Mouse (Mus musculus) left cerebral cortex, postnatal 25 days (tissue): Measurements from ENCODE around the gene Pitpnm1. TPM values are rescaled to one million over a fixed set of nuclear protein-coding genes. Genes with fewer than 3 reads are reported as not detected.
A peak's percentile ranks its signal among the peaks of the same experiment; 100 is the strongest.

ENCODE experiments used
- DNase-seq, 2 experiments: peaks; one replicate each; pipeline ENCODE4 v3.0.0; 2022; ENCODE audit warnings: low spot score in 2 of 2, mixed read lengths in 1 of 2
- intact Hi-C: fragments of 180-260 bp; cut with DNase I; formaldehyde crosslinking; loops from one replicate; pipeline ENCODE4 v1.15.1; 2025
- total RNA-seq, 2 experiments: library from RNA; stranded (reverse); gene quantifications; 2 replicates each; pipeline ENCODE4 v1.2.3; 2021

Pitpnm1 gene
- total RNA-seq, 2 experiments from 2014 or later, result 208 to 215 TPM

DNA sequence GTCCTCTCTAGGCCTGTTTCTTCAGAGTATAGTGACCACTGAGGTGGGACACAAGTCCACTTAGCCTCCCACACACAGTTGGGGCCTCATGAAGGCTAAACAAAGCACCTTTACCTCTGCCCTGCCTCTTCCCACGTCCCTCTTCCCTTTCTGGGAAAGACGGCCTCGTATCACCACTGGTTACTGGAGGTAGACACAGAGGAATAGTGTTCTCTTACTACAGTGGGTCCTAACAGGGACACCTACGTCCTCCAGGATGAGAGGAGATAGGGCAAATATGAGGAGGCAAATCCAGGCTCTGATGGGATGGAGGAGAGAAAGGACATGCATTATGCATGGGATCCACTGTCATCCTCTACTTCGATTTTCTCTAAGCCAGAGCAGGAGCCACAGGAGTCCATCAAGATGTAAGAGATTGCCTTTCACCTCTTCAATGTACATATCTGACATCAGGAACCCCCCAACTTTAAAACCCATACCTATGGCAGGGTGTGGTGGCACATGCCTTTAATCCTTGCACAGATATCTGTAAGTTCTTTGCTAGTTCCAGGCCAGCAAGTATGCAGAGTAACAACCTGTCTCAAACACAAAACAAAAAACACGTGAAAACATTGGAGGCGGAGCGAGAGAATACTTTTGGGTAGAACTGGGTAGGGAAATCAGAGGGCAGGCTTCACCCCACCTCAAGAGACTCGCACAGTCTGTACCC, 48.1 kb downstream of the Pitpnm1 start:
- intact Hi-C loops, result loop anchor here (2.0 kb wide), 1 partner anchor 17 kb away; no protein-coding TSS in a partner anchor
- no peak for DNase-seq

DNA sequence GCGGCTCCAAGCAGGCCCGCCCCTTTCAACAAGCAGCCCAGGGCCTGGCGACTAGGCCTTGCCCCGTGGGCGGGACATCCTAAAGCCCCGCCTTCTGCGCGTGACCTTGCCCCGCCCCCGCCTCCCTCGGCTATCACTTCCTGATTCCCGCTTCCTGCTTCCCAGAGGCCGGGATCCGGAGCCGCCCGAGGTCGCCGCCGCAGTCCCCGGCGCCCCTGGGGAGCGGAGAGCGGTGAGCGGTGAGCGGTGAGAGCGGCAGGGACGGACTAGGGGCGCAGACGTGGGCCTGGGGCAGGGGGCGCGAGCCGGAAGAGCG, 48.7 kb downstream of the Pitpnm1 start, which contains the start of gene Coro1b:
Coro1b (plus strand) TSS at position 129 of the 316 bp plus-strand sequence.
- intact Hi-C loops, result no loop called here
- DNase-seq, result peak; percentile 92 to 96

DNA sequence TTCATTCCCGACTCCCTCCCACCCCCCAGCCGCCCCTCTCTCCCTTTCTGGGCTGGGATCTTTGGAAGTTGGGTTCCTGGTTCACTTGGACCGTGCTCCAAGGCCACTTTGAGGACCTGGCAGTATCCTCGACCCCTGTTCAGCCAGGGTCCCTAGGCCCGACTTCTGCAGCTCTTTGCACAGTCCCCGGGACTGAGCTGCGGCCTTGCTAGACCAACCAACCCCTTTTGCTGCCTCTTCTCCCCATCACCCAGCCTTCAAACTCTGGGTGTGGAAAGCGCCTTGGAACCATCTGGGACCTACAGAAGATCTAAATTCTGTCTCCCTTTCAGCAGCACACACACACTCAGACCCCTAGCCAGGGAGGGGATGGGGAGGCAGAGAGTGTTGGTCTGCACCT, 49.0 kb downstream of the Pitpnm1 start:
- intact Hi-C loops, result no loop called here
- DNase-seq, result no peak

DNA sequence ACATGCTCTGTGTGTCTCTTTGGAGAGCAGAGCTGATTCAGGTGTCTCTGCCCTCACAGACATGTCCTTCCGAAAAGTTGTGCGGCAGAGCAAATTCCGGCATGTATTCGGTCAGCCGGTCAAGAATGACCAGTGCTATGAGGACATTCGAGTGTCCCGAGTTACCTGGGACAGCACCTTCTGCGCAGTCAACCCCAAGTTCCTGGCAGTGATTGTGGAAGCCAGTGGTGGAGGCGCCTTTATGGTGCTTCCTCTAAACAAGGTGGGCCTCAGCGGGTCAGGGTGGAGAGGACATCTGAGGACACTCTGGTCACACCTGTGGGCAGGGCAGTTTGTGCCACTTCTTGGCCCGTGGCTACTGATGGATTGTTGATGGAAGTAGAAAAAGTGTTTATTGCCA, 49.5 kb downstream of the Pitpnm1 start:
- no peak for DNase-seq
- intact Hi-C loops, result no loop called here

DNA sequence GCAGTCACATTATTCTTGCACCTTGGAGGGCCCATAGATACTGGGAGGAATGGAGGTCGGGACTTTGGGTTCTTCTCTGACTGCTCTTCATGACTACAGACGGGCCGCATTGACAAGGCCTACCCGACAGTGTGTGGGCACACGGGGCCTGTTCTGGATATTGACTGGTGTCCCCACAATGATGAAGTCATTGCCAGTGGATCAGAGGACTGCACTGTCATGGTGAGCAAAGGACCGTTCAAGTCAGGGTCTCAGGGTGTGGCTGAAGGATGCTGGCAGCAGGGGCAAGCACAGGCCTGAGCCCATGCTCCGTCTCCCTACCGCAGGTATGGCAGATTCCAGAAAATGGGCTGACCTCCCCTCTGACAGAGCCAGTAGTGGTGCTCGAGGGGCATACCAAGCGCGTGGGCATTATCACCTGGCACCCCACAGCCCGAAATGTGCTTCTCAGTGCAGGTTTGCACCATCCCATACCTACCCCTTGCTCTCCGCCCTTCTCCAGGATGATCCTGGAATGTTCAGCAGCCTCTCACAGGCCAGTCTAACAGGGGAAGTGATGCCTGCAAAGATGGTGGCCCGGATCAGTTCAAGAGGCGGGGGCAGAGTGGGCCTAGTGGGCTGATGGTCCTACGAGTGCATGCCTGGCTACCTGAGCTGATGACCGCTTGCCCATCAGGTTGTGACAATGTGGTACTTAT, 50.1 kb downstream of the Pitpnm1 start:
- intact Hi-C loops, result no loop called here
- no peak for DNase-seq

DNA sequence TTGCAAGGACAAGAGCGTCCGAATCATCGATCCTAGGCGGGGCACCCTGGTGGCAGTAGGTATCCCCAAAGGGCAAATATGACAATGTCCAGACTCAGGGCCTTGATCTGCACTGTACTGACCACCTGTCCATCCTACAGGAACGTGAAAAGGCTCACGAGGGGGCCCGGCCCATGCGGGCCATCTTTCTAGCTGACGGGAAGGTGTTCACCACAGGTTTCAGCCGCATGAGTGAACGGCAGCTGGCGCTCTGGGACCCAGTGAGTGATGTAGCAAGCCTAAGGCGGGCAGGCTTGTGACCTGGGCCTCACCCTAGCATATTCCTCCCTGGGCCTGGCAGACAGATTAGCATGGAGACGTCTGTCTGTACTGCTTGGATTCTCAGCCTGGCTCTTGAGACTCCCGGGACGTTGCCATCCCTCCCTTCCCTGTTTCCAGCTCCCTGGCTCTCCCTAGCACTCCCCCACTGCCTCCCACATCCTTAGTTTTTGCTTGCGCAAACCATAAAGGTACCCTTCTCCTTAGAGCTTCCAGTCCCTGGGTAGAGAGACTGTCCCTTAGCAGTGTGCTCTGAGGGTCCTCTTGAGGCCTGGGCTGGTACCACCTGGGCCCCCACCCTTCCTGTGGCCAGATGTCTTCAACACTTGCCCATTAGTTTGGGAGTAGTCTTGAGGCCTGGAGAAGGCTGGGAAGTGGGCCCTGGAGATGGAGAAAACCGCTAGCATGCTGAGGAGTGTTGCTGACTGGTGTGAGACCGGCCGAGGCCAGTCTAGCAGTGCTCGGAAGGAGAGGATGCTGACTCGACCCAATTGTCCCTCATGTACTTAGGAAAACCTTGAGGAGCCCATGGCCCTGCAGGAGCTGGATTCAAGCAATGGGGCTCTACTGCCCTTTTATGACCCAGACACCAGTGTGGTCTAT, 51.0 kb downstream of the Pitpnm1 start:
- no peak for DNase-seq
- intact Hi-C loops, result no loop called here

DNA sequence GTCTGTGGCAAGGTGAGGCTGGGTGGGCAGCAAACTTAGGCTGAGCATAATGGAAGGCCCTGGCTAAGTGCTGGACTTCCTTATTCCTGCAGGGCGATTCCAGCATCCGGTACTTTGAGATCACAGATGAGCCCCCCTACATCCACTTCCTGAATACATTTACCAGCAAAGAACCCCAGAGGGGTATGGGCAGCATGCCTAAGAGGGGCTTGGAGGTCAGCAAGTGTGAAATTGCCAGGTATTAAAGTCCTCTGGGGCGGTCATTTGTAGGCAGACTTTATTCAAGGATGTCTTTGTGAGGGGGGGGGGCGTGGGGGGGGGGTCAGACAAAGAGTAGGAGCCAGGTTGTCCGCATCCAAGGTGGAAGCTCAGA, 51.7 kb downstream of the Pitpnm1 start:
- no peak for DNase-seq
- intact Hi-C loops, result no loop called here

DNA sequence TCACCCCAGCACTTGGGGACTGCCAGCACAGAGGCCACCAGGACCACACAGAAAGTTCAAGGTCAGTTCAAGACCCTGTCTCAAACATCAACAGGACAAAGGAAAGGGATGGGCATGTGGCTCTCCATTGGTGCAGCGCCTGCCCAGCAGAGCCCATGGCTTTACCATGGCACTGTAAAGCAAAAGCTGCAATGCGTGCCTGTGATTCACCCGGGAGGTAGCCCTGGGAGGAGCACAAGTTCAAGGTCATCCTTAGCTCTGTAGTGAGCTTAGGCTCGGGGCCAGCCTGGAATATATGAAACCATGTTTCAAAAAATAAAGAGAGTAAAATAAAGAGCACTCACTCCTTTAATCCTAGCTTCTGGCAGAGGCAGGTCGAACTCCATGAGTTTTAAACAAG, 52.1 kb downstream of the Pitpnm1 start:
- intact Hi-C loops, result no loop called here
- no peak for DNase-seq

DNA sequence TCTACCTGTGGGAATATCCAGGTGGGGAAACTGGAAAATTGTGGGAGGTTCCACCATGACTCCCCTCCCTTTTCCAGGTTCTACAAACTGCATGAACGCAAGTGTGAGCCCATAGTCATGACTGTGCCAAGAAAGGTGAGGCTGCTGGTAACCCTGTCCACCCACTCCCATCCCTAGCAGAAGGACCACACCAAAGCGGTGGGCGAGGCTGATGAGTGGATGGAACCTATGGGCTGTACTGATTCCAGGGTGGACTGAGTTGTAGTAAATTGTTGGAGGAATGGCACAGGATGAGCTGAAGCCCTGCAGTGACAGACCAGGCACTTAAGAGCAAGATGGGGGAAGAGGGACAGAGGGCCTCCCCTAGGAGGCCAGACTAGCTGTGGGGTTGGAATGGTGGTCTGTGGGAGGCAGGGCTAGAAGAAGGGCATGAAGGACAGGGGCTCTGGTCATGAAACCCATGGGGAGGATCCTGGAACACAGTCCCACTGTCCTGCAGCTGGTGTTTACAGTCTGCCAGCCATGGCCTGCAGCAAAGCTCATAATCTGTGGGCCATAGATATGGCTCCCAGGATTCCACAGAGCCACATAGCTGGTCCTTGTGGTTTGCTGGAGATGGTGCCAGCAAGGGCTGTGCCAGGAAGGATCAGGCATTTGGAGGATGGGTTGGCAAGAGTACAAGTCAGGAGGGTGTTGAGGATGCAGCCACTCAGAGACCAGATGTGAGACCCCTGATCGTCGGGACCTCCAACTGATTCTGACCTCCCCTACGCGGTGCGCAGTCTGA, 52.8 kb downstream of the Pitpnm1 start:
- DNase-seq, result no peak

DNA sequence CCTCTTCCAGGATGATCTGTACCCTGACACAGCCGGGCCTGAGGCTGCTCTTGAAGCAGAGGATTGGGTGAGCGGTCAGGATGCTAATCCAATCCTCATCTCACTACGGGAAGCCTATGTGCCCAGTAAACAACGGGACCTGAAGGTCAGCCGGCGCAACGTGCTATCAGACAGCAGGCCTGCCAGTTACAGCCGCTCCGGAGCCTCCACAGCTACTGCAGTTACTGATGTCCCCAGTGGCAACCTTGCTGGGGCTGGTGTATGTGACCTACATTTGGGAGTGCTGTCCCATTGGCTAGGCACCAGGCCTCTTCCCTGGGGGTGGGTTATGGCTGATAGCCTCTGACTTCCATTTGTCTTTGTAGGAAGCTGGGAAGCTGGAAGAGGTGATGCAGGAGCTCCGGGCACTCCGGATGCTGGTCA, 53.4 kb downstream of the Pitpnm1 start, which contains the start of gene Ptprcap:
Ptprcap (plus strand) TSS at position 373 of the 423 bp plus-strand sequence.
- intact Hi-C loops, result no loop called here
- no peak for DNase-seq

More for the DNA sequence above, 52.8 kb downstream of the Pitpnm1 start:
- intact Hi-C loops, result no loop called here

DNA sequence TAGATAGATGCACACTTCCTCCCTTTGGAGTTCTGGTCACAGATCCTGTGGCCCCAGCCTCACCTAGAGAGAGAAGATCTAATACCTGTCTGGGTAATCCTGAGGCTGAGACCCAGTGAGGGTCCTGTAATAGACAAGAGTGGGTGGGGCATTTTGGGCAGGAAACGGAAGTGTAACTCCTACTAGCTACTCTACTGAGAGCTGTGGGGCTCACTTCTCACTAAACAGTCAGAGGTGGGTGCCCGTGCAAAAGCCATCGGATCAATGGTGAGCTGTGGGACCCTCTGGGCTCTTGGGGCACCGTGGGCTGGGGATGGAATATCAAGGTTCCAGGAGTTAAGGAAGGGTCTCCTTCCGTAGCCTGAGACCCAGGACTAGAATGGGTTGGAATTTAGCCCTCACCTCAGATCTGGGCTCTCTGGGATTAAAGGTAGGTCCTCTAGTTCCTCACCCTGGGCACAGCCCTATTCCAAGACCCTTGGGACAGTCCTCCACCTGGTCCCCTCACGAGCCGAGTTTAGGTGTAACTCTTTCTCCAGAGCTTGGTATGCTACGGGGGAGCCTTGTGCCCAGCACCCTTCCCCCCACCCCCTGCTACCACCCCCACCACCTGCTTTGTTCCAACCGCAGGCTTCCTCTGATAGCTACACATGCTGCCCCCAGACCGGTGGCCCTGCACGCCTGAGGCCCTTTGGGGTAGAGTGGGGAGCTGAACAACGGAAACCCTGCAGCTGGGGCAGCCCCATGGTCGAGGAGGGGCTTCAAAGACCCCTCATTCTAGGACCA, 54.8 kb downstream of the Pitpnm1 start:
- no peak for DNase-seq
- intact Hi-C loops, result no loop called here

DNA sequence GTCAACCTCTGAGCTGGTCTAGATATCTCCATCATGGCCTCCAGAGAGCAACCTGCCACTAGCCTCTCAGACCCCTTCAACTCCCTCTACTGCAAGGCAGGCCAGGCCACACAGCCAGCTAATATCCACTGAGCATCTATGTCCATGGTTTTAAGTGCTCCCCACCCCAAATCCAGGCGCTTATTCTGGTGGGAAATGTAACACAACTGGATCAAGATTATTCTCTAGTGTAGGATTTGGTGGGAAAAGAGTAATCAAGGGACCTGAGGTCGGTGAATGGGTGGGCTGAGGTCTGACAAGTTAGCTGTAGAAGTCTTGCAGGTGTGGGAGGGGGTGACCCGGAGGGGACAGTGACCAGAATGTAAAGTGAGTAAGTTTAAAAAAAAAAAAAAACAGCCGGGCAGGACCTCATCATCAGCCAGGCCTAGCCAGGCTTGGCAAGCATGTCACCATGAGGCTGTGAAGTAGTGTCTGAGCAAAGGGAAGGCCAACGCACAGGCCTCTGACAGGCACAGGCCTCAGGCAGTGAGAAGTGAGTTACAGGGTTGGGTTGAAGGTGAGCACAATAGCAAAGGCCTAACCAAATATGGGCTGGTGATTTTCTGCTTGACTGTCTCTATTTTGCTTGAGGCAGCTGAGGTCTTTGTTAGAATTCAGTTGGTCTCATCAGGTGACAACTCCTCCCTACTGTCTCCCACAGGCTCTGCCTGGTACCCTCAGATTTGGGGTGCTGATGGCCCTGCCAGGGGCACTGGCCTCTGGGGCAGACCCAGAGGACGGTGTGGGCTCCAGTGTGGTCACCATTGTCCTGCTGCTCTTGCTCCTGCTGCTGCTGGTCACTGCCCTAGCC, 55.6 kb downstream of the Pitpnm1 start:
- intact Hi-C loops, result no loop called here
- no peak for DNase-seq

DNA sequence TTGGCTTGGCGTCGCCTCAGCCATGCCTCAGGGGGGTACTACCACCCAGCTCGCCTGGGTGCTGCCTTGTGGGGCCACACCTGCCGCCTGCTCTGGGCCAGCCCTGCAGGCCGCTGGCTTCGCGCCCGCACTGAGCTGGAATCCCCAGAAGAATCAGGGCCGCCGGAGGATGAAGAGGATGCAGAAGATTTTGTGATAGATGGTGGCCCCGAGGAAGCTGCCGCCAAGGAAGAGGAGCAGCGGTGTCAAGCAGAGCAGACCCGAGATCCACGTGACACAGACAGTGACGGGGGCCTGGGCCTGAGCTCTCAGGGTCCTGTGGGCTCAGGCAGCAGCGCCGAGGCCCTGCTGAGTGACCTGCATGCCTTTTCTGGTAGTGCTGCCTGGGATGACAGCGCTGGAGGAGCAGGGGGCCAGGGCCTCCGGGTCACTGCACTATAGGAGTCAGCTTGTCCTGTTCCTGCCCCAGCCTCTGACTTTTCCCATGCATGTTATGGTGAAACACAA, 56.3 kb downstream of the Pitpnm1 start:
- intact Hi-C loops, result no loop called here
- no peak for DNase-seq

DNA sequence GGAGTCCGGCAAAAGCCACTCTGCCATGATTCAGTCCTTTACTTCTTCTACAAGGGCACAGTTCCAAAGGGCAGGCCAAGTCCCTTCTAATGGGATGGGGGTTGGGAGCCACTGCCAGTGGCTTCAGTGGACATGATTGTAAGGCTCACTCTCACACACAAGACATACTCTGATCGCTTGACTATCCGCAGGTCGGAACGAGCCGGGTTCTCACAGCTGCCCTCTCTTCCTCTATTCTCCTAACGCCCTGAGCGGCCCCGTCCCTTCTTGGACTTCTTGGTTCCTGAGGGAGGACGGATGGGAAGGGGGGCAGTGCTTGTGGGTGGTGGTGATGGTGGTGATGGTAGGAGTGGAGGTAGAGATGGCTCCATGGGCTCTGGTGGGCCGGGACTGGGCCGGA, 57.0 kb downstream of the Pitpnm1 start:
- DNase-seq, result no peak
- intact Hi-C loops, result no loop called here

DNA sequence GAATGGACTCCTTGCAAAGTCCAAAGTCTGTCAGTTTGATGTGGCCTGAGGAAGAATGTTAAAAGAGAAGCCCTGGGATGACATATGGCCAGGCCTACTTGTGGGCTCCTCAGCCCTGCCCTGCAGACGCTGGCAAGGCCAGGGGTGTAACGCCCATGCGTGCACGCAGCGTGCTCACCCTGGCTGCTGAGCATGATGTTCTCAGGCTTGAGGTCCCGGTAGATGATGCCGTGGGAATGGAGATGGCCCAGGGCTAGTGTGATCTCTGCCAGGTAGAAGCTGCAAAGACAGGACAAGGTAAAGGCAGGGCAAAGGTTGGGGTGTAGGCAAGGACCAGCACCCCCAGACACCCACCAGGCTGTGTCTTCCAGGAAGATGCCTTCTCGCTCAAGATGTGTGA, 59.3 kb downstream of the Pitpnm1 start:
- no peak for DNase-seq
- intact Hi-C loops, result no loop called here

DNA sequence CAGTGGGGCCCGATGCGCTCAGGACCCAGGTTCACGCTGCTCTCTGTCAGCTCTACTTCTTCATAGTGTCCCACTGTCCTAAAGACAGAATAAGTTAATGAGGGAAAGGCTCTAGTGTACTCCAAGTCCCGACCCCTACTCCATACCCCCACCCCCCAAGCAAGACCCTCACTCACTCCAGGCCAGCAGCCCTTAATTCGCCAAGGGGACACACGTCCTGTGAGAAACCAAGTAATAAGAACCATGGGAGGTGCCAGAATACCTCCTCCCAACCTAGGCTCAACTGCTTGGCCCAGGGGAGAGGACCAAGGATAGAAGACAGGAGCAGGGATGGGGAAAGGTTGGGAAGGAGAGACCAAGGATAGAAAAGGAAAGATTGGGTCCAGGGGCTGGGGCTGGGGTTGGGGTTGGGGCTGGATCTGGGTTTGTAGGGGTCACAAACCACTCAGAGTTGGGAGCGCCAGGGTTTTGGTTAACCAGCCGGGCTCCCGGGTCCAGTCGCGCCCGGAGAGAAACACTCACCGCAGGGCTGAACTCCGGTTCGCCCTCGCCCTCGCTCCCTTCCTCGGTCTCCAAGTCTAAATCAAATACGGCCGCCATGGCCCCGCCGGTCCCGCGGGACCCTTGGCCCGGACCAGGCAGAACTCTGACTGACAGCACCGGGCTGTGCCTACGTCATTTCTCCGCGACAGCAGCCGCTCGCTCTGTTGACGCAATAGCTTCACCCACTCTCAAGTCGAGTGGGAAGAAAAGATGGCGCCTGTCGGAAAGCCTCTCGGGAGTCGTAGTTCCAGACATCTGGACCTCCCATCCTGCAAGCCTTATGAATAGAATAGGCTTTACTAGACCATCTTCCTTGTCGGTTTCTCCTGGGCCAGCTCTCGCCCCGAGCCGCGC, 63.1 kb downstream of the Pitpnm1 start, which contains the start of gene Rps6kb2:
Rps6kb2 (minus strand) TSS at position 709 of the 897 bp plus-strand sequence.
- DNase-seq, result peak; percentile 98 to 99
- intact Hi-C loops, result loop anchor here (2.0 kb wide), 1 partner anchor 36 kb away; no protein-coding TSS in a partner anchor

DNA sequence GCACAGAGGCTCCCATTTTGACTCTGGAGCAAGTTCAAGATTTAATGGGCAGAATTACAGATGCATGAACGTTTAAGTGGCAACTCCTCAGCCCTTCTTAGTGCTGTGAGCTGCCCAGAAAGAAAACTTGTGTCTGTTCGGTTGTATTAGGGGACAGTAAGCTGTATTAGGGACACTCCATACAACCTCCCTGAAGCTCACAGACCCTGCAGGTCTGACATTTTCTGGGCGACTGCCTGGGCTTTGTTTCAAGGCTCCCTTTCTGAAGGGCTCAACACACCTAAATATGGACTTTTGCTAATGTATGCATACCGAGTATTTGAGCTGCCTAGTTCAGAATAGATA, 63.7 kb downstream of the Pitpnm1 start:
- intact Hi-C loops, result loop anchor here (2.0 kb wide), 1 partner anchor 37 kb away; no protein-coding TSS in a partner anchor
- DNase-seq, result no peak
